Comparison of ENCODE assay signal across 11 mouse cellular contexts in the genomic region with DNA sequence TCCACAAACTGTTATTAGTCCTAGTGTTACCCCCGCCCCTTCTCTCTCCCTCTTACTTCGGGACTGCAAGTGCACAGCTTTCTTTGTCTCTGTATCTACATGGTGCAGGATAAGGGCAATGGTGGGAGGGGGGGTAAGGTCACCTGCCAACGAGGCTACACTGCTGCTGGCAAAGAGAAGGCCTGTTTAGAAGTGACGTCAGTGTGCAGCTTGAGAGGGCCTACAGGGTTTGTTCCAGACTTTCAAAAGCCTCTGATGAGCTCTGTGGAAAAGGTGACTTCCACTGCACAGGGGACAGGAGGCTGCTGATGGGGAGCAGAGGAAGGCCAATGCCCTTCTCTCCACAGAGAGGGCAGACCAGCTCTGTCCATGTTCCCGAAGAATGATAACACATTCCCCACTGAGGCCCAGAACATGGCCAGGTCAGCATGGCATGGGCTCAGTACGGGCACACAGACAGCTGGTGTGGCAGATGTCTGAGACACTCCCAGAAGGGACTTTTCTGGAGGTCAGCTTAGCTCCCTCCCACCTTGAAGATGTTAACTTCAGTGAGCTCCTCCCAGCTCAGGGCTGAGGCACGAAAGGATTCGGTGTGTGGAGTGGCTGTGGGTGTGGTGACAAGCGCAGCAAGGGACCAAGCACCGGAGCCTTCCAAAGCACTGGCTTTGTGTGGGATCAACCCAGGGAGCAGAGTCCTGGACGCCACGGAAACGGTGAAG. TPM values are rescaled to one million over a fixed set of nuclear protein-coding genes. Genes with fewer than 3 reads are reported as not detected.
DNase-seq lines count a peak whose midpoint lies in the region; ATAC-seq lines count a peak whose summit lies in the region.
"Had no signal": no experiment of that assay in that cellular context is flagged by ENCODE, and none has a peak within 500 bp of the region (broad histone marks: within the 10 kb centered on the region; RNA-seq: fewer than 3 reads in every experiment).

No protein-coding gene starts in this region.

- no peak overlapping the region for H3K4me3 ChIP-seq in heart, embryonic 13.5 days
- no peak overlapping the region for H3K4me3 ChIP-seq in midbrain, embryonic 10.5 days
- H3K4me3 ChIP-seq: neural tube, embryonic 12.5 days; stomach, embryonic 15.5 days had no signal

- no peaks in the 10 kb centered on the region for H3K9me3 ChIP-seq in heart, embryonic 13.5 days
- no peaks in the 10 kb centered on the region for H3K9me3 ChIP-seq in midbrain, embryonic 10.5 days (replicated peaks)
- H3K9me3 ChIP-seq: neural tube, embryonic 12.5 days; stomach, embryonic 15.5 days had no signal

- WGBS in heart, embryonic 13.5 days, result 40% methylated on average over 13 of the region's 13 CpGs
- WGBS in midbrain, embryonic 10.5 days, result 53% methylated on average over 13 of the region's 13 CpGs

- H3K4me2 ChIP-seq in heart, embryonic 13.5 days, result peak overlapping the region; percentile 28
- H3K4me2 ChIP-seq: neural tube, embryonic 12.5 days; stomach, embryonic 15.5 days had no signal

- peak; percentile 3 for DNase-seq in gastrocnemius, postnatal 14 days
- no peak for DNase-seq in gastrocnemius, postnatal 10 days
- DNase-seq in brain, adult 2 months (ENCODE audit: low read depth, low spot score), result peak; percentile 68
- DNase-seq in midbrain, embryonic 10.5 days (ENCODE audit: low spot score), result no peak
- DNase-seq in left cerebral cortex, postnatal 14 days (ENCODE audit: low spot score in 2 of 2), result no peak
- no peak for DNase-seq in urinary bladder, postnatal 4 days (ENCODE audit: low spot score in 2 of 2)

- no peaks in the 10 kb centered on the region for H3K27me3 ChIP-seq in heart, embryonic 13.5 days (replicated peaks)
- H3K27me3 ChIP-seq in midbrain, embryonic 10.5 days (ENCODE audit: low read depth, poor library complexity, severe bottlenecking), result 0 out of 2 replicates have a peak, but pooled peaks cover 7% of the 10 kb centered on the region
- H3K27me3 ChIP-seq: neural tube, embryonic 12.5 days; stomach, embryonic 15.5 days had no signal

- peak overlapping the region; percentile 73 for H3K9ac ChIP-seq in heart, embryonic 13.5 days
- H3K9ac ChIP-seq: neural tube, embryonic 12.5 days; stomach, embryonic 15.5 days had no signal

- intact Hi-C loops in gastrocnemius, postnatal 14 days (cut with DNase I; ENCODE audit: low total_unique reads), result no loop called here
- intact Hi-C loops in left cerebral cortex, postnatal 14 days (cut with DNase I), result no loop called here

- peaks cover 91% of the 10 kb centered on the region for H3K4me1 ChIP-seq in heart, embryonic 13.5 days
- H3K4me1 ChIP-seq in midbrain, embryonic 10.5 days, result peaks cover 91% of the 10 kb centered on the region

- peaks cover 48% of the 10 kb centered on the region for H3K36me3 ChIP-seq in heart, embryonic 13.5 days
- peaks cover 16% of the 10 kb centered on the region for H3K36me3 ChIP-seq in midbrain, embryonic 10.5 days
- H3K36me3 ChIP-seq: neural tube, embryonic 12.5 days; stomach, embryonic 15.5 days had no signal

- no peak for ATAC-seq in heart, embryonic 13.5 days (ENCODE audit: extremely low read depth, insufficient number of reproducible peaks, low FRiP score, low TSS enrichment)
- ATAC-seq in inflammation-experienced regulatory T-cells, adult 6 months, result no peak
- ATAC-seq: activated CD4-positive, CD25-positive, alpha-beta regulatory T cell, adult 4 months had no signal

- H3K27ac ChIP-seq in heart, embryonic 13.5 days (replicated peaks), result peak overlapping the region; percentile 98
- peak overlapping the region; percentile 86 for H3K27ac ChIP-seq in midbrain, embryonic 10.5 days (replicated peaks)
- H3K27ac ChIP-seq: neural tube, embryonic 12.5 days had no signal

RNA-seq across cellular contexts. Expression of gene BC034090, which starts 7.8 kb away (rescaled TPM):
- 1 to 10 TPM; 3.8 to 4.3 TPM for total RNA-seq in gastrocnemius, postnatal 14 days (2021)
- 10 to 100 TPM in 1 of 2 experiments, 1 to 10 TPM in 1; 3.8 to 10.3 TPM for total RNA-seq in gastrocnemius, postnatal 10 days (2021)
- polyA plus RNA-seq in heart, embryonic 13.5 days (2015; fragmentation: Nextera tagmentation; extraction: Ambion mirVana), result 7.0 and 7.6 TPM in 2 replicates
- 5.2 and 7.4 TPM in 2 replicates for polyA plus RNA-seq in midbrain, embryonic 10.5 days (2016; fragmentation: Nextera tagmentation; extraction: Ambion mirVana)
- under 1 TPM in 2 of 3 experiments, not detected in 1; 0.50 to 0.96 TPM for polyA plus RNA-seq in inflammation-experienced regulatory T-cells, adult 6 months (2017; shearing (Covaris generic))
- total RNA-seq in left cerebral cortex, postnatal 14 days (2021), result 1 to 10 TPM; 6.0 to 8.5 TPM

Comparison
In these comparisons a context has a peak if more than half of its experiments do, and no peak if none do; other contexts are left out.
1. DNase-seq: peak in gastrocnemius, postnatal 14 days (single experiment) and brain, adult 2 months (single experiment); none in gastrocnemius, postnatal 10 days (single experiment), midbrain, embryonic 10.5 days (single experiment), left cerebral cortex, postnatal 14 days (0 of 2) and urinary bladder, postnatal 4 days (0 of 2).